Mouse (Mus musculus): ENCODE results near the gene Pkp4.
A peak's percentile ranks its signal among the peaks of the same experiment; 100 is the strongest.

Gene Pkp4

GRCm38 (mm10) chr2:59272713-59273112 is 112.1 kb downstream of the Pkp4 start:
- DNase-seq (ENCODE audit: inconsistent ontology term): no peak

DNA sequence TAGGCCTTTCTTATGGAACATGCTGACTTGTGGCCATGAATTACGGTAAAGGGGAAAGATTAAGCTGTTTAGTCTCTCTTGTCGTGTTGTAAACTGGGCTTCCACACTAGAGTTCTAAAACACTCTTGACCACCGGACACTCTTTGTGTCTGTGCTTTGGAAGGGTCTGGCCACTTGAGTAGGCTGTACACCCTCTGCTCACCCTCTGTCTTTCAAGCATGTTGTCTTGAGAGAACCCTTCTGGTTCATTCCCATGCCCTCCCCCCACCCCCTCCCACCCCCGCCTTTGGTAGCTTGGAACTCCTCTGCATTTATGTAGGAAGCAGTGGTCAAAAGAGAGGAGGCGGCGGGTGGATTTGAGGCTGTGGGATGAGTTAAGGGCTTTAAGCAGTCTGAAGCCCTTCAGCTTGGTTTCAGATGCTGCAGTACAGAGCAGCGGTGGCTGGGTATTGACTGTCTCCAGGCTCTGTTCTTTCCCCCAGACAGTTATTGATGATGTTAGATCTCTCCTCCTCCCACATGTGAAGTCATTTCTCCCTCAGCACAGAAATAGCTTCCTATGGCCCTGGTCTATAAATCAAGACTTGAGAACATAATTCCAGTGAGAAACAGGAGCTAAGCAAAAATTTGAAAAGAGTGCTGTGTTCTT is 120.4 kb downstream of the Pkp4 start:
- DNase-seq (ENCODE audit: inconsistent ontology term): no peak

- DNase-seq (ENCODE audit: inconsistent ontology term): no peak
Observed at GRCm38 (mm10) chr2:59282966-59283365, 122.3 kb downstream of the Pkp4 start.

GRCm38 (mm10) chr2:59284216-59284615 is 123.6 kb downstream of the Pkp4 start:
- DNase-seq (ENCODE audit: inconsistent ontology term): no peak

DNA sequence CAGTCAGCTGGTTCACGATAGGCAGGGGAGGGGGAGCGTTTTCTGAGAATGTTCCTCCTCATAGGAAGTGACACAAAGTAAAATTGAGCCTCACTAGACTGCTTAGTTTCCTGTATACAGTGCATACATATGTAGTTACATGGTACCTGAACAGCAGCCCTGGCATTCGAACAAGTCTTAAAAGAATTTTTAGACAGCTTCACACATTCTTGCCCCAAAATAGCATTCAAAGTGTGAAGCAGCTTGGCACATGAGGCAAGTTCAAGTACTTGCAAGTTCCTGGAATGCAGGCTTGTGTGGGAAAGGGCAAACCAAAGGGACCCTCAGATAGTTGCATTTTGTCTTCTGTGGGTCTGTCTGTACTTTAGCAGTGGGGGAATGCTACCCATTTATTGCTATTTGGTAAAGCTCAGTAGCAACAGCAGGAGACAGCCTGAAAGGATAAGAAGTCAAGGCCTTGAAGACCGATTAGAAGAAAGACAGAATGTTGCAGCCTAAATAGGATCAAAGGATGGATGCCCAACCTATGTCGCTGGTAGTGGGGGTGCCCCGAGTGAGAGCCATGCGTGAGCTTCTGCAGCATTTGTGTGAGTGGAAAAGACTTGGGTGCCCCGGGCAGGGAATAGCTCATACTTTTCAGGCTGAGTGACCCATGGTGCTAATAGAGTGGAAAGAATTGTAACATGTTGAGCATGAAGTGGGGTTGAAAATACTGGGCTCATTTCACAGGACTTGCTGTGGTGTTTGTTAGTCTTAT is 124.3 kb downstream of the Pkp4 start:
- DNase-seq (ENCODE audit: inconsistent ontology term): peak; percentile 34

DNA sequence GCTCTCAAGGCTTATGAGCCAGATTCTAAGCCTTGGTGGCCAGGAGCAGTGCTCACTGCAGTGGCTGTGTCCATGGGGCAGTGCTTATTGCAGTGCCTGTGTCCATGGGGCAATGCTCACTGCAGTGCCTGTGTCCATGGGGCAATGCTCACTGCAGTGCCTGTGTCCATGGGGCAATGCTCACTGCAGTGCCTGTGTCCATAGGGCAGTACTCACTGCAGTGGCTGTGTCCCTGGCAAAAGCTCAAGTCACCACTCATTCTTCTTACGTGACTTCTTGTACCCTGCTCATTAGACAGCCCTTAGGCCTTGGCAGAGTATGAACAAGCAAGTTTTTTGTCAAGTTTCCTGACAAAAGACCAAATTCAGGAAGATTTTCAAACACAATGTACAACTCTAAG is 124.9 kb downstream of the Pkp4 start:
- DNase-seq (ENCODE audit: inconsistent ontology term): peak; percentile 48

- peak; percentile 94 for DNase-seq (ENCODE audit: inconsistent ontology term)
Observed at GRCm38 (mm10) chr2:59286247-59286646, 125.6 kb downstream of the Pkp4 start.

DNA sequence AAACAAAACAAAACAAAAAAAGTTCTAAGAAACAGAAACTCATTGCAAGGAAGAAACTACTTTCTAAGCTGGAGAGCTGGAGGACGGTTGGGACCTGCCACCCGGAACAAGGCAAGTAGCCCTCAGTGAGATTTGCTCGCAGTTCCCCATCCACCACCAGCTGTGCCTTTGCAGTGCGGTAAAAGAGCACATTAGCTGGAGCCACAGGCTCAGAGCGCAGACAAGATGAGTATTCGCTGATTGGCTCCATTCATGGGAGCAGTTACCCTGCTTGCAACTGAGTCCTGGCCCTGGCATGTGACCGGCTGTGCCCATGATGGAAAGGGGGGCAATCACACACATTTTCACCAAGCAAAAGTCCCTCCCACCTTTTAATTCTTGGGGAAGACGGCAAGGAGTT is 127.0 kb downstream of the Pkp4 start:
- DNase-seq (ENCODE audit: inconsistent ontology term): no peak

DNA sequence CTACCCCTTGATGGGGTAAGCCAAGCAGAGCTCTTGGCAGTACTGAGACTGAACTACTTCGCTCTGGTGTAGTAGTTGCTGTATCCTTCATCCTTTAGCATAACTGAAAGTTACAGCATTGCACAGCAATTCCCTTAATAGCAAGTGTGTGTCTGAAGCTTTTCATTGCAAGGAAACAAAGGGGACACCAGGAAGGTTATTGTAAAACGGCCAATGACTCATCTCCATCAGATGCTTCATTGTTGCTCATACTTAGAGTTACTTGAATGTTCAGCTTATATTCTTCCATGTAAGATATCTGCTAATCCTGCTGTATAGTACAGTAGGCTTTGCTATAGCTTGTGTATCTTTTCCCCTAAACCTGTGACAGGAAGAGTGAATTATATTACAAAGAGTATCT is 128.8 kb downstream of the Pkp4 start:
- peak; percentile 62 for DNase-seq (ENCODE audit: inconsistent ontology term)

GRCm38 (mm10) chr2:59290391-59290790 is 129.7 kb downstream of the Pkp4 start:
- DNase-seq (ENCODE audit: inconsistent ontology term): no peak

DNA sequence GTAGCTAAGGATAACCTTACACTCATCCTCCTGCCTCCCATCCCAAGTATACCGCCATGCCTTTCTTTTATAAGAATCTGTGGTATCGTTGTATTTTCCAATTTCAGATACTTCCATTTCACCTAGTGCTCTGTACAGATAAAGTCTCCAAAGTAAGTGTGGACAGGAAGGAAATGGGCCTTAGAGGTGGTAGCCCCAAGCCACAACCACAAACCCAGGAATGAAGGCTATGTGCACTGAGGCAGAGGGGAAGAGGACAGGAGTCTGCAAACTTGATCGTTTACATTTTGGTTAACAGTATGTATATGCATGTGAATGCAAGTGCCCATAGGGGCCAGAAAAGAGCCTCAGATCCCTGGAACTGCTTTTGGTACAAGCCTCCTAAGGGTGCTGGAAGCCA is 139.2 kb downstream of the Pkp4 start:
- DNase-seq (ENCODE audit: inconsistent ontology term): no peak

DNA sequence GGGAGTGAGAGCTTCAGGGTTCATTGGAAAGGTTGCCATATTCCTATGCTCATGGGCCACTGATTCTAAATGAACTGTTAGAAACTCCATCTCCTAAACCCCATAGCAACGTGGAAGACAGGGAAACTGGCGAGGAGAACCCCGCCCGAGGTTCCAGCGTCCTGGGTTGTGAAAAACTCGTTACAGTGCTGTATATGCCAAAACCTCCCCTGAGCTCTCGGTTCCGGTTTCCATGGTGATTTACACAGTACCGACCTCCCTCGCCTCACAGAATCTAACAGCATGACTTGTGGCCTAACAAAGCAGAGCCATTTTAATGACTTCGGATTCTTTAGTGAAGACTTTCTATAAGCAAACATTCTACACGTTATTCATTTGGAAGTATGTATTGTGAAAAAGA is 141.0 kb downstream of the Pkp4 start:
- peak; percentile 38 for DNase-seq (ENCODE audit: inconsistent ontology term)

- DNase-seq (ENCODE audit: inconsistent ontology term): no peak
Observed at GRCm38 (mm10) chr2:59302430-59302829, 141.8 kb downstream of the Pkp4 start.

GRCm38 (mm10) chr2:59303530-59304063 is 142.9 kb downstream of the Pkp4 start:
- no peak for DNase-seq (ENCODE audit: inconsistent ontology term)

- DNase-seq (ENCODE audit: inconsistent ontology term): no peak
Observed at GRCm38 (mm10) chr2:59307302-59307701, 146.7 kb downstream of the Pkp4 start.

GRCm38 (mm10) chr2:59308055-59308454 is 147.4 kb downstream of the Pkp4 start:
- no peak for DNase-seq (ENCODE audit: inconsistent ontology term)

GRCm38 (mm10) chr2:59313293-59313692 is 152.6 kb downstream of the Pkp4 start:
- no peak for DNase-seq (ENCODE audit: inconsistent ontology term)

DNA sequence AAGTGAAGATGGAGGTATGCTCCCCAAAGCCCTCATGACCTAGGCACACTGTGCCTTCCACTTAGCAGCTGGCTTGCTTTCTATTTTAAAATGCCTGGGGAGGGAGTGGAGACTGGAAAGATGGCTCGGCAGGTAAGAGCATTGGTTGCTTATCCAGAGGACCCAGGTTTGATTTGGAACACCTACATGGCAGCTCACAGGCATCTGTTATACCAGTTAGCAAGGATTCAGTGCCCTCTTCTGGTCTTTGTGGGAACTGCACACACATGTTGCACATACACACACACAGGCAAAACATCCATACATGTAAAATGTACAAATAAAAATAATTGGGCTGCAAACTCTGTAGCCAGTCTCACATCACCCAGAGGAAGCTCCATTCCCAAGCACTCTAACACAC is 158.0 kb downstream of the Pkp4 start:
- no peak for DNase-seq (ENCODE audit: inconsistent ontology term)

DNA sequence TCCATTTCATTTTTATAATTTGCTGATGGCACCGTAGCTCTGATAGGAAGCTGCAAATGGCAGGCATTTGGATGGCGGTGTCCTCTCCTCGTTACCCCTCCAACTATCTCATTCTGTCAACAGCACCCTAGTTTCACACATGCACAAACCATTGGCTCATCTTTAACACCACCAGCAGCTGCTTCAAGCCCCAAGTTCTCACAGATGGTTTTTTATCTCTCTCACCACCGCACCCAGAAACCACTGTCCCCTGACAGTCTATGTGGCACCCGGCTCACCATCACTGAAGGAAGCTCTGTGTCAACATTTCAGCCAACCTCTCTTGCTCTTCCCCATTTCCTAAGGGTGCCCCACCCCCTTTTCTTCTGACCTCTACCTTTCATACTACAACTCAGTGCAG is 167.3 kb downstream of the Pkp4 start:
- DNase-seq (ENCODE audit: inconsistent ontology term): no peak

DNA sequence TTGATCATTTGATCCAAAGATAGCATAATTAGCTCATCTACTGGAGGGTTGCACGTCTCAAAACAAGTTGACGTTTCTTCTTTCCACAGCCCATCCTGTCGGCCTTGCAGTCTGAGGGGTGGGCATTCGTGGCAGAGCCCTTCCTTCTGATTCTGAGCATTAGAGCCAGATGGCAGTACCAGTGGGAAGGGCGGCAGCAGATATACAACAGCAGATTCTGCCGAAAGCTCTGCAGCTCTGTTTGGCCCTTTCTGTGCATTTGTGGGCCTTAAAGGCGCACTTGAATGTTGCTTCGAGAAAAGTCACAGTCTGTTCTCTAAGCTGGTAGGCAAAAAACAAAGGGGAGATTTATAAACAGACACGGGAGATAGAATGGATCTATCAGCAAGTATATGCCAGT is 170.4 kb downstream of the Pkp4 start:
- DNase-seq (ENCODE audit: inconsistent ontology term): no peak

DNA sequence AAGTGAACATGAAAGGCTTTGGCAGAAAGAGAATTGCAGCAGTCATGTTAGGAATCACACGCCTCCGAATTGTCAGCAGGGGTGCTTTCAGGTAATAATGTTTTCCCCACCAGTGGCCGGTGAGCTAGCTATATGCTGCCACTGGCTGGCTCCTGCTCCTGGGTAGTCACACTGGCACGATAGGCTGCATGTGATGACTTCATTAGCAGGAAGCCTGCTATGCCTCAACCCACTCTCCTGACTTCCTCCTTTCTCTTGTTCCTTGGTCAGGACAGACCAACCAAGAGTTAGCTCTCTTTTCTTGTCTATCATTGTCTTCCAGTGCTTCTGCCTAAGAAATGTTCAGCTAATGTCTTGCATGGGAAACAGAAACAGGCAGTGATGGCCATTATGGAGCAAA is 171.9 kb downstream of the Pkp4 start:
- no peak for DNase-seq (ENCODE audit: inconsistent ontology term)

- no peak for DNase-seq (ENCODE audit: inconsistent ontology term)
Observed at GRCm38 (mm10) chr2:59338501-59338900, 177.9 kb downstream of the Pkp4 start.

- no peak for DNase-seq (ENCODE audit: inconsistent ontology term)
Observed at GRCm38 (mm10) chr2:59338926-59339325, 178.3 kb downstream of the Pkp4 start.
